Mouse (Mus musculus) left cerebral cortex, postnatal 10 days (tissue): Measurements from ENCODE around the gene Rps16. TPM values are rescaled to one million over a fixed set of nuclear protein-coding genes. Genes with fewer than 3 reads are reported as not detected.

Experiments
- DNase-seq, 2 experiments: peaks; one replicate each; pipeline ENCODE4 v3.0.0; 2021 to 2022; ENCODE audit warnings: low spot score in 2 of 2, mixed read lengths in 1 of 2; ENCODE audit errors: extremely low spot score in 1 of 2
- intact Hi-C: fragments of 180-260 bp; cut with DNase I; formaldehyde crosslinking; loops from one replicate; pipeline ENCODE4 v1.15.1; 2025
- total RNA-seq, 2 experiments: library from RNA; stranded (reverse); gene quantifications; 2 replicates each; pipeline ENCODE4 v1.2.3; 2021

Gene Rps16
- total RNA-seq = 100 to 1,000 TPM; 642 to 668 TPM

DNA sequence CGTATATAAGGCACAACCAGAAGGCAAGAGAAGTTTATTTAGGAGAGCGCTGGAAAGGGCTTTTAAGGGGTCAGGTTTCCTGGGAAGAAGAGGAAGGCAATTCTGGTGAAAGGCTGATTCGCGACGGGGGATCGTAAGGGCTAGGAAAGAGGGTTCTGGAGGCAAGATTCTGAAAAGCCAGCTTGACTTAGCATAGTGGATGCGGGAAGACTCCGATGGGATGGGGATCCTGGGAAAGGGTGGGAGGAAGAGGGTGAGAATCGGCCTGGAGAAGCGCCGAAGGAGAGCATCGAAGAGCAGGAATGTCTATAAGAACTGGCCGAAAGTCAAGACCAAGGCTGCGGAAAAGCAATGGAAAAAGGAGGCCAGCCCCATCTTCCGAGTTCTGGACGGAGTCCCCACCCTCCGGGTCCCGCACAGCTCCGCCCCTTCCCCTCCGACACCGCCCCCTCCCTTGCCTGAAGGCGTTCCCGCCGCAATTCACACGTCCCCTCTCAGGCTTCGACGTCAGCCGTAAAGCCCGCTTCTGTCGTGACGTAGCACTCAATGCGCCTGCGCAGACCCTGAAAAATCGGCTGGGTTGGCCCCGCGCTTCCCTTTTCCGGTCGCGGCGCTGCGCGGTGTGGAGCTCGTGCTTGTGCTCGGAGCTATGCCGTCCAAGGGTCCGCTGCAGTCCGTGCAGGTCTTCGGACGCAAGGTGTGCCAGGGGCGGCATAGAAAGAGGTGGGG, at the start of gene Rps16:
Gene Rps16, plus strand, starts transcription at position 498 of the 729 bp plus-strand sequence.
- intact Hi-C loops = no loop called here
- DNase-seq = peak; percentile 96 to 99

- intact Hi-C loops = no loop called here
- DNase-seq = peak in 1 of 2 experiments; percentile 74
Observed at GRCm38 (mm10) chr7:28301616-28302433, 48.6 kb upstream of the Rps16 start, which contains the start of gene Dll3. Gene Dll3 (minus strand): TSS chr7:28302238.

GRCm38 (mm10) chr7:28305641-28306040, 44.8 kb upstream of the Rps16 start:
- intact Hi-C loops = no loop called here
- no peak for DNase-seq

DNA sequence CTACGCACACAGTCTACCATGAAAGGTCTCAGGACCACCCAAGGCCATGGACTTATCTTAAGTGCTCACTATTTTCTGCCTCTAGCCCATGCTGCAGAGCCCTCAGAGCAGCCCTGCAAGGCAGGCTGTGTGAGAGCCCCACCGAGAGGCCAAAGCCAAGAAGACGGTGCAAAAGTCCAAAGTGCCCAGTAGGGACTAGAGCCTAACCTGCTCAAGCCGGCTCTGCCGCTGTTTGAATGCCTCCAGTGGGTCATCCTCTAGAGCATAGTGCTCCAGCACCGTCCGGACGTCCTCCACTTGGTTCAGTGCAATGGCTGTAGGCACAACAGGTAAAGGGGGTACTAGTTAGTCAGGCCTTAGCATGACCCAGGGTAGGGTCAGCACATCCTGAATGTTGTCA, 44.2 kb upstream of the Rps16 start:
- intact Hi-C loops = no loop called here

GRCm38 (mm10) chr7:28309737-28310136, 40.7 kb upstream of the Rps16 start:
- intact Hi-C loops = no loop called here
- no peak for DNase-seq

More for the DNA sequence above, 44.2 kb upstream of the Rps16 start:
- DNase-seq = no peak

GRCm38 (mm10) chr7:28311151-28311925, 39.1 kb upstream of the Rps16 start:
- DNase-seq = no peak
- intact Hi-C loops = no loop called here

- intact Hi-C loops = no loop called here
Observed at GRCm38 (mm10) chr7:28311926-28312543, 38.4 kb upstream of the Rps16 start, which contains the start of gene Timm50. Gene Timm50 (minus strand): TSS chr7:28312072.

GRCm38 (mm10) chr7:28318036-28318435, 32.4 kb upstream of the Rps16 start:
- intact Hi-C loops = no loop called here
- DNase-seq = no peak

More at GRCm38 (mm10) chr7:28311926-28312543, 38.4 kb upstream of the Rps16 start, which contains the start of gene Timm50:
- DNase-seq = peak; percentile 98 to 99

GRCm38 (mm10) chr7:28318714-28319113, 31.7 kb upstream of the Rps16 start:
- intact Hi-C loops = no loop called here

DNA sequence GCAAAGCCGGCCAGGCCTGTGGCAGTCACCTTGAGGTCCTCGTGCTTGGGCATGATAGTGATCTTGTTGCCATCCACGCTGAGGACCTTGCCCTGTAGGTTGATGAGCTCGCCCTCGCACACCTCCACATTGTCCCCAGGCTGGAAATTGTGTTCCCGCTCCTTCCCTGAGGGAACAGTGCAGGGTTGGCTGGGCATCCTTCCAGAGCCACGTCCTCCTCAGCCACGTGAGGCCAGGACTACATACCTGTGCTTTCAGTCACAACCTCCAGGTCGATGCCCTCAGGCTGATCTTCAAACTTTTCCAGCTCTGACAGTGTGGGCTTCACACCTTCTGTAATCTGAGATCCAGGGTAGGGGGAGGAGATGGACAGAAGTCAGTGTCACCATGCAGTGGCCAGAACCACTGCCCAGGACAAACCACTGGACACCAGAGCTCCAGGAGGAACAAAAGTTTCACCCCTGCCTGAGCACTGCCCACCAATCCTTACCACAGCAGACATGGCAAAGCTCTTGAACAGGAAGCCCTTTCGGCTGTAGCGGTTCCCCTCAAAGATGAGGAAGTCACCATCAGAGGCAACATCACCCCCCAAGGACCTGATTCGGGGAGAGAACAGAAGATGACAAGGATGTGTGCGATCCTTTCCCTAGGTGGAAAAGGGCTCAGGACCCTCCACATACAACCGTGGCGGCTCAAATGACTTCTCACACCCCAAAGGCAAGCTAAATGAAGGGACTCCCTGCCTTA, 28.3 kb upstream of the Rps16 start:
- intact Hi-C loops = no loop called here
- DNase-seq = peak in 1 of 2 experiments; percentile 18

More at GRCm38 (mm10) chr7:28318714-28319113, 31.7 kb upstream of the Rps16 start:
- peak in 1 of 2 experiments; percentile 22 for DNase-seq

GRCm38 (mm10) chr7:28325293-28325692, 25.2 kb upstream of the Rps16 start:
- intact Hi-C loops = no loop called here

GRCm38 (mm10) chr7:28326457-28326856, 24.0 kb upstream of the Rps16 start:
- DNase-seq = peak in 1 of 2 experiments; percentile 5
- intact Hi-C loops = no loop called here

More at GRCm38 (mm10) chr7:28325293-28325692, 25.2 kb upstream of the Rps16 start:
- DNase-seq = no peak

DNA sequence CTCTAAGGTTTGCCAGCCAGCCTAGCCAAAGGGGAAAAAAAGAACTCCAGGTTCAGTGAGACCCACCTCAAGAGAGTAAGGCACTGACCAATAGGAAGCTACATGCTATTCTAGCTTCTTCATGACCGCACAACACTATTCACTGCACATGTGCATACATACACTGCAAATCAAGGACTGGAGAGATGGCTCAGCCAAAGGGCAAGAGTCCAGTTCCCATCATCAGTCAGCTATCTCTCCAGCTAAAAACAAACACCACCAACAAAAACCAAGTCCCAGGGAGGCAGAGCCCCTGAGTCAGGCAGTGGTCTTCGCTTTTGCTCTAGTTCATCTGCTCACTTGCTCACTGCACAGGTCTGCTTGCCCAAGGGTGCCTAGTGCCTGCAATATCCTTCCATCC, 22.2 kb upstream of the Rps16 start:
- DNase-seq = peak in 1 of 2 experiments; percentile 6
- intact Hi-C loops = no loop called here

DNA sequence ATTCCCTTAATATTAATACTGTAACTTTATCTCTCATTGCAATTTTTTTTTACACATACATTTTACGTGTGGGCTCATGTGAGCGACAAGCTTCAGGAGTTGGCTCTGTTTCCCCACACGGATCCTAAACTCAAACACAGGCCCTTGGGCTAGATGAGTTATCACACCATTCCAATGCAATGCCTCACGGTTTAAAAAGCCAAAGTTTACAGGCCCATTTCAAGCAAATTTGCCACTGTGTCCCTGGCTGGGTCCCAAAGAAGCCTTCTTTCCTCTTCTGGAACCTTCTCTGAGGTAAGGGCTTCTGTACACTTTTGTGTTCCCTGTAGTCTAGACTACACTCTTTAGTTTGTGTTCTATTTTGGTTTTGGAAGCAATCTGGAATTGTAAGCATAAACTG, 15.9 kb upstream of the Rps16 start:
- no peak for DNase-seq
- intact Hi-C loops = no loop called here

GRCm38 (mm10) chr7:28335471-28335870, 15.0 kb upstream of the Rps16 start:
- DNase-seq = no peak
- intact Hi-C loops = no loop called here

DNA sequence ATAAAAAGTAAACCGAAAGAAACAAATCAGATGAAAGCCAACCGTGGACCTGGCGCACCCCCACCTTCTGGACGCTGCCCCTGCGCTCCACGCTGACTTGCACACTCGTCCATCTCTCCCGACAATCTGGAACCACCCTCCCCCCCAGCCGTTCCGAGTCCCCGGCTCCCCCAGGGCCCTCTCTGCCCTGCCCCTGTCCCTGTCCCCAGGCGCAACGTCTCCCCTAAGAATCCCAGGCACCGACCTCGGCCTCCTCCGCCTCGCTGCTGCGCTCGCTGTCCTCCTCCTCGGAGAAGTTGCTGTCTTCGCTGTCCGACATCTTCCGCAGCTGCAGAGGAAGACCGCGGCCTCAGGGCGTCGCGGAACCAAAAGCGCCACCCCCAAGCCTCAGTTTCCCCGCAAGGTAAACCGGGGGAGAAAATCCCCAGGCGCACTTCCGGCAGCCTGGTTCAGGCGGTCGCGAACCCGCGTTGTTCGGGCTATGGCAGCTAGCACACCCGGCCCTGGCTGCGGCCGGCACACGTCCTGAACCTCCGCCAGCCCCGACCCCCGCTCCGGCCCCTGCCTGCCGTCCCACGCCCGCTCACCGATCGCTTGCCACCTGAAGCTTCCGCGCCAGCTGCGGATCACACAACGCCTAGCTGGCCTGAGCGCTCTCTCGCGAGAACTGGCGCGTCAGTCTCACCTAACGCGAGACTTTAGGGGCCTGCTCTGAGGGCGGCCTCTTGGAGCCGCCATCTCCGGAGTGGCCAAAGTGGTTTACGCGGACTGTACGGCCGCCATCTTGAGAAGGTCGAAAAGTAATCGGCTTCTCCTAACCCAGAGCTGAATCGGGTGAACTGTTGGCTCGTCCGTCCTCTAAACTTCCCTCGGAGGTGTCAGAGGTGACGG, 12.1 kb upstream of the Rps16 start, which contains the start of gene Supt5:
Gene Supt5, minus strand, starts transcription at position 639 of the 891 bp plus-strand sequence.
- peak; percentile 97 to 98 for DNase-seq
- intact Hi-C loops = no loop called here
